Mouse (Mus musculus) gastrocnemius, adult 18-20 months (tissue): Measurements from ENCODE around the gene Aff3. TPM values are rescaled to one million over a fixed set of nuclear protein-coding genes. Genes with fewer than 3 reads are reported as not detected.

Experiments
- DNase-seq: peaks from one replicate; pipeline ENCODE4 v3.0.0; 2021; ENCODE audit warnings: low spot score
- total RNA-seq, 2 experiments: library from RNA; stranded (reverse); gene quantifications; 2 replicates each; pipeline ENCODE4 v1.2.3; 2021

Aff3 gene
- total RNA-seq, 2 experiments from 2014 or later, result 1.2 to 2.0 TPM

GRCm38 (mm10) chr1:38393516-38393915 lies 271.2 kb downstream of the Aff3 start:
- no peak for DNase-seq

GRCm38 (mm10) chr1:38392928-38393327 lies 271.8 kb downstream of the Aff3 start:
- peak; percentile 59 for DNase-seq

GRCm38 (mm10) chr1:38390886-38391249 lies 273.9 kb downstream of the Aff3 start:
- no peak for DNase-seq

GRCm38 (mm10) chr1:38390235-38390885 lies 274.4 kb downstream of the Aff3 start:
- DNase-seq, result no peak

- no peak for DNase-seq
Observed at GRCm38 (mm10) chr1:38389576-38389975, 275.2 kb downstream of the Aff3 start.

GRCm38 (mm10) chr1:38388466-38388865 lies 276.3 kb downstream of the Aff3 start:
- DNase-seq, result no peak

- DNase-seq, result no peak
Observed at GRCm38 (mm10) chr1:38387438-38387837, 277.3 kb downstream of the Aff3 start.

- no peak for DNase-seq
Observed at GRCm38 (mm10) chr1:38384457-38385121, 280.2 kb downstream of the Aff3 start.

GRCm38 (mm10) chr1:38384010-38384409 lies 280.7 kb downstream of the Aff3 start:
- DNase-seq, result no peak

GRCm38 (mm10) chr1:38382683-38383082 lies 282.1 kb downstream of the Aff3 start:
- no peak for DNase-seq

GRCm38 (mm10) chr1:38377930-38378329 lies 286.8 kb downstream of the Aff3 start:
- no peak for DNase-seq

GRCm38 (mm10) chr1:38369166-38369565 lies 295.6 kb downstream of the Aff3 start:
- DNase-seq, result no peak

GRCm38 (mm10) chr1:38368081-38368689 lies 296.6 kb downstream of the Aff3 start:
- no peak for DNase-seq

GRCm38 (mm10) chr1:38367404-38368080 lies 297.2 kb downstream of the Aff3 start:
- no peak for DNase-seq

GRCm38 (mm10) chr1:38363856-38364255 lies 300.9 kb downstream of the Aff3 start:
- no peak for DNase-seq

- DNase-seq, result peak; percentile 9
Observed at GRCm38 (mm10) chr1:38362275-38362674, 302.5 kb downstream of the Aff3 start.

- peak; percentile 13 for DNase-seq
Observed at GRCm38 (mm10) chr1:38358797-38359349, 305.9 kb downstream of the Aff3 start.

- DNase-seq, result peak; percentile 40
Observed at GRCm38 (mm10) chr1:38357933-38358796, 306.6 kb downstream of the Aff3 start.

GRCm38 (mm10) chr1:38354585-38354984 lies 310.2 kb downstream of the Aff3 start:
- DNase-seq, result no peak

- no peak for DNase-seq
Observed at GRCm38 (mm10) chr1:38347346-38347745, 317.4 kb downstream of the Aff3 start.

GRCm38 (mm10) chr1:38334206-38334605 lies 330.5 kb downstream of the Aff3 start:
- peak; percentile 50 for DNase-seq
